In the genomic region with DNA sequence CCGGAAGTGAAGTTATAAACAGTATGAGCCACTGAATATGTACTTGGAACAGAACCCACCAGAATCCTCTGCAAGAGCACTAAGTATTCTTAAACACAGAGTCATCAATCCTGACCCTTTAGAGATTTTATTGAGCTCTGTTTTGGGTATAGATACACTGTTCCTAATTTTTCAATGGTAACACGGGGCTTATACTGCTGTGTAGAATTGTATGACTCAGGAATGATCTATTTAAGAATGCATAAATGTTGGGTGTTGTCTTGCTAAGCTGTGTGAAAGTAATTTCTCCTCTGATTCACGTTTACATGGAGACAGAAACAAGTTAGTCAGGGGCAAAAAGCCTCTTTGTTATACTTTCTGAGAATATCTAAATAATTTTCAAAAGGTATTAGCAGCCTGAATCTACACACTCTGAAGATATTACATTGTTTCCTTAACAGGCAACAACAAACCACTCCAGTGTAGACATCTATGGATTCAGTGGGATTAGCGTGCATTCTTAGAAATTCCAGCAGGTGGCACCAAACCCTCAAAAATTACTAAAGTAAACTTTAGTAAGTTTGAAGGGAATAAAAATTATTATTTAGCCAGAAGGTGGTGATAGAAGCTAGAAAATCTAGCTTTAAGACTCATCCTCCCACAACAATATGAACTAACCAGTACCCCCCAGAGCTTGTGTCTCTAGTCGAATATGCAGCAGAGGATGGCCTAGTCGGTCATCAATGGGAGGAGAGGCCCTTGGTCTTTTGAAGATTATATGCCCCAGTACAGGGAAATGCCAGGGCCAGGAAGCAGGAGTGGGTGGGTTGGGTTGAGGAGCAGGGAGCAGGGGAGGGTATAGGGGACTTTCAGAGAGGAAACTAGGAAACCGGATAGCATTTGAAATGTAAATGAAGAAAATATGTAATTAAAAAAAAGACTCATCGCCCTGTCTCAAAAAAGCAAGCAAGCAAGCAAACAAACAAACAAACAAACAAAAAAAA, we compare ENCODE assay signal across 10 mouse cellular contexts. TPM values are rescaled to one million over a fixed set of nuclear protein-coding genes. Genes with fewer than 3 reads are reported as not detected.
DNase-seq lines count a peak whose midpoint lies in the region; ATAC-seq and TF ChIP-seq lines count a peak whose summit lies in the region.
"Had no signal": no experiment of that assay in that cellular context is flagged by ENCODE, and none has a peak within 500 bp of the region (broad histone marks: within the 10 kb centered on the region; RNA-seq: fewer than 3 reads in every experiment).

No protein-coding gene starts in this region.

- no peak for TF ChIP-seq POLR2A in MEL (IDR thresholded peaks at IDR 0.05; ENCODE audit: control insufficient read depth in 1 of 2, insufficient read depth in 1 of 2, low read depth in 1 of 2, low read length in 2 of 2, poor library complexity in 1 of 2)

- H3K4me2 ChIP-seq in intestine, embryonic 14.5 days (ENCODE audit: low read length) = no peak overlapping the region
- H3K4me2 ChIP-seq in intestine, embryonic 16.5 days (ENCODE audit: low read depth, low read length) = no peak overlapping the region
- no peak overlapping the region for H3K4me2 ChIP-seq in neural tube, embryonic 11.5 days (ENCODE audit: low read depth)

- no peaks in the 10 kb centered on the region for H3K9me3 ChIP-seq in intestine, embryonic 14.5 days (ENCODE audit: control insufficient read depth, low read length)
- no peaks in the 10 kb centered on the region for H3K9me3 ChIP-seq in intestine, embryonic 16.5 days (ENCODE audit: control insufficient read depth, low read length)
- H3K9me3 ChIP-seq in MEL (replicated peaks; ENCODE audit: insufficient read depth, low read length) = no peaks in the 10 kb centered on the region
- H3K9me3 ChIP-seq in hindbrain, embryonic 10.5 days = no peaks in the 10 kb centered on the region
- H3K9me3 ChIP-seq in neural tube, embryonic 11.5 days (ENCODE audit: control insufficient read depth, low read length) = no peaks in the 10 kb centered on the region

- peak; percentile 91 for TF ChIP-seq RAD21 in MEL (IDR thresholded peaks at IDR 0.05; ENCODE audit: low read depth, low read length)

- peak; percentile 22 to 88 (median 47); a peak in 5 of 6 replicates for TF ChIP-seq CTCF in MEL (IDR thresholded peaks at IDR 0.05 in 2 of 3, conservative IDR thresholded peaks at IDR 0.05 in 1 of 3; ENCODE audit: control insufficient read depth in 1 of 3, insufficient read depth in 1 of 3, low read depth in 2 of 3, low read length in 3 of 3, poor library complexity in 1 of 3, severe bottlenecking in 1 of 3)
- TF ChIP-seq CTCF in left cerebral cortex, adult 2 months (IDR thresholded peaks at IDR 0.05) = peak; percentile 81

- H3K36me3 ChIP-seq in intestine, embryonic 14.5 days (ENCODE audit: control insufficient read depth, insufficient read depth, low read length) = no peaks in the 10 kb centered on the region
- no peaks in the 10 kb centered on the region for H3K36me3 ChIP-seq in intestine, embryonic 16.5 days (ENCODE audit: control insufficient read depth, insufficient read depth, low read length)
- no peaks in the 10 kb centered on the region for H3K36me3 ChIP-seq in MEL (ENCODE audit: control insufficient read depth in 1 of 2, insufficient read depth in 2 of 2, low read length in 2 of 2)
- H3K36me3 ChIP-seq in hindbrain, embryonic 10.5 days = no peaks in the 10 kb centered on the region
- H3K36me3 ChIP-seq in neural tube, embryonic 11.5 days (ENCODE audit: control insufficient read depth, insufficient read depth, low read length) = no peaks in the 10 kb centered on the region

- no peak for TF ChIP-seq EP300 in MEL (IDR thresholded peaks at IDR 0.05; ENCODE audit: low read depth in 1 of 2, low read length in 2 of 2)

- intact Hi-C loops in left cerebral cortex, adult 2 months (cut with DNase I) = loop anchor here (2.0 kb wide), 1 partner anchor 353 kb away; no protein-coding TSS in a partner anchor

- H3K27me3 ChIP-seq in intestine, embryonic 14.5 days (replicated peaks; ENCODE audit: control insufficient read depth, insufficient read depth, low read length) = no peaks in the 10 kb centered on the region
- H3K27me3 ChIP-seq in intestine, embryonic 16.5 days (replicated peaks; ENCODE audit: control insufficient read depth, insufficient read depth, low read length) = no peaks in the 10 kb centered on the region
- H3K27me3 ChIP-seq in MEL (ENCODE audit: control insufficient read depth in 1 of 2, insufficient read depth in 2 of 2, low read length in 2 of 2) = no peaks in the 10 kb centered on the region; a peak in 1 of 4 replicates
- H3K27me3 ChIP-seq in hindbrain, embryonic 10.5 days (ENCODE audit: insufficient read depth, poor library complexity, severe bottlenecking) = no peaks in the 10 kb centered on the region
- no peaks in the 10 kb centered on the region for H3K27me3 ChIP-seq in neural tube, embryonic 11.5 days (ENCODE audit: control insufficient read depth, insufficient read depth, low read length)

- H3K4me1 ChIP-seq in intestine, embryonic 14.5 days (replicated peaks; ENCODE audit: control insufficient read depth, insufficient read depth, low read length) = no peaks in the 10 kb centered on the region
- no peaks in the 10 kb centered on the region for H3K4me1 ChIP-seq in intestine, embryonic 16.5 days (ENCODE audit: control insufficient read depth, insufficient read depth, low read length)
- H3K4me1 ChIP-seq in MEL (ENCODE audit: control insufficient read depth in 1 of 2, insufficient read depth in 2 of 2, low read length in 2 of 2) = no peaks in the 10 kb centered on the region
- no peaks in the 10 kb centered on the region for H3K4me1 ChIP-seq in hindbrain, embryonic 10.5 days (replicated peaks)
- H3K4me1 ChIP-seq in neural tube, embryonic 11.5 days (ENCODE audit: control insufficient read depth, insufficient read depth, low read length) = no peaks in the 10 kb centered on the region

- H3K27ac ChIP-seq in intestine, embryonic 14.5 days (ENCODE audit: low read depth) = no peak overlapping the region
- no peak overlapping the region for H3K27ac ChIP-seq in intestine, embryonic 16.5 days (ENCODE audit: low read length)
- no peak overlapping the region for H3K27ac ChIP-seq in MEL (ENCODE audit: control insufficient read depth, low read depth, low read length)
- H3K27ac ChIP-seq in hindbrain, embryonic 10.5 days = no peak overlapping the region
- no peak overlapping the region for H3K27ac ChIP-seq in left cerebral cortex, adult 2 months
- no peak overlapping the region for H3K27ac ChIP-seq in neural tube, embryonic 11.5 days (ENCODE audit: low read depth, low read length)

- no peaks in the 10 kb centered on the region for H3K79me2 ChIP-seq in MEL (ENCODE audit: control insufficient read depth, insufficient read depth, low read length, poor library complexity)

- DNase-seq in intestine, embryonic 14.5 days (ENCODE audit: low spot score) = peak; percentile 66
- DNase-seq in MEL (ENCODE audit: low read depth, low spot score) = peak; percentile 61
- DNase-seq in c-Kit-positive CD71-positive TER-119-negative erythroid progenitor cells, embryonic 14.5 days (ENCODE audit: low read depth) = peak; percentile 10
- peak; percentile 12 for DNase-seq in hindbrain, embryonic 10.5 days (ENCODE audit: low spot score)
- DNase-seq in left cerebral cortex, adult 2 months (ENCODE audit: extremely low spot score in 1 of 2, low spot score in 2 of 2) = peak; percentile 45 to 48
- peak; percentile 49 for DNase-seq in neural tube, embryonic 11.5 days (ENCODE audit: low spot score)
- no peak for DNase-seq in ovary, postnatal 36 days (ENCODE audit: low spot score)

- ATAC-seq in intestine, embryonic 14.5 days (replicated peaks; ENCODE audit: low FRiP score, low TSS enrichment, low read depth) = peak; percentile 64; the same call in 1 of the 2 replicates
- ATAC-seq in intestine, embryonic 16.5 days = no peak; the same call in 1 of the 2 replicates
- ATAC-seq in neural tube, embryonic 11.5 days (ENCODE audit: insufficient read depth, low FRiP score, low TSS enrichment) = no peak

- no peak overlapping the region for H3K9ac ChIP-seq in intestine, embryonic 14.5 days (ENCODE audit: low read length)
- H3K9ac ChIP-seq in intestine, embryonic 16.5 days (ENCODE audit: low read depth, low read length) = no peak overlapping the region
- no peak overlapping the region for H3K9ac ChIP-seq in MEL (ENCODE audit: control insufficient read depth, low read depth, low read length, poor library complexity, severe bottlenecking)
- H3K9ac ChIP-seq in neural tube, embryonic 11.5 days (ENCODE audit: low read length) = no peak overlapping the region

- WGBS in intestine, embryonic 14.5 days = 45% methylated on average over 8 of the region's 8 CpGs
- WGBS in intestine, embryonic 16.5 days = 43% methylated on average over 8 of the region's 8 CpGs
- 55% methylated on average over 8 of the region's 8 CpGs for whole genome bisulfite sequencing in hindbrain, embryonic 10.5 days
- 54% methylated on average over 8 of the region's 8 CpGs for WGBS in neural tube, embryonic 11.5 days

- no peak overlapping the region for H3K4me3 ChIP-seq in intestine, embryonic 14.5 days (ENCODE audit: low read depth, low read length)
- no peak overlapping the region for H3K4me3 ChIP-seq in intestine, embryonic 16.5 days (ENCODE audit: low read length)
- no peak overlapping the region for H3K4me3 ChIP-seq in MEL (ENCODE audit: control insufficient read depth in 1 of 2, insufficient read depth in 1 of 2, low read depth in 2 of 2, low read length in 2 of 2)
- H3K4me3 ChIP-seq in hindbrain, embryonic 10.5 days = no peak overlapping the region
- H3K4me3 ChIP-seq in left cerebral cortex, adult 2 months = no peak overlapping the region
- no peak overlapping the region for H3K4me3 ChIP-seq in neural tube, embryonic 11.5 days (ENCODE audit: low read depth, low read length)

TF ChIP-seq in MEL, 35 proteins besides CTCF, POLR2A, EP300 and RAD21 (continues in another document):
- TF ChIP-seq CHD1 (IDR thresholded peaks at IDR 0.05; ENCODE audit: low read depth, low read length) = no peak

RNA-seq across cellular contexts. Expression of a gene that starts 22.4 kb away (rescaled TPM):
- polyA plus RNA-seq in intestine, embryonic 14.5 days (2014; fragmentation: Nextera tagmentation; extraction: Ambion mirVana) = not detected in 2 replicates
- polyA plus RNA-seq in intestine, embryonic 16.5 days (2015; fragmentation: Nextera tagmentation; extraction: Ambion mirVana) = not detected in 2 replicates
- total RNA-seq in MEL (2012; rRNA removed) = not detected in 2 replicates
- not detected for polyA plus RNA-seq in MEL (2012; ENCODE audit: insufficient read depth in 1 of 2, insufficient read length in 2 of 2, low read depth in 1 of 2, low replicate concordance in 2 of 2, missing spikeins in 1 of 2)
- not detected in 2 replicates for polyA plus RNA-seq in hindbrain, embryonic 10.5 days (2016; fragmentation: Nextera tagmentation; extraction: Ambion mirVana)
- total RNA-seq in left cerebral cortex, adult 2 months (2021) = not detected
- not detected in 2 replicates for polyA plus RNA-seq in neural tube, embryonic 11.5 days (2014; fragmentation: Nextera tagmentation; extraction: Ambion mirVana)
- polyA plus RNA-seq: cortical plate, adult 2 months; liver, embryonic 16.5 days had no signal

RNA-seq across cellular contexts. Expression of a gene that starts 32.1 kb away (rescaled TPM):
- polyA plus RNA-seq in intestine, embryonic 14.5 days (2014; fragmentation: Nextera tagmentation; extraction: Ambion mirVana) = 16.9 and 18.4 TPM in 2 replicates
- polyA plus RNA-seq in intestine, embryonic 16.5 days (2015; fragmentation: Nextera tagmentation; extraction: Ambion mirVana) = 19.8 and 21.2 TPM in 2 replicates
- total RNA-seq in MEL (2012; rRNA removed) = 2.9 and 3.3 TPM in 2 replicates
- 1 to 10 TPM in 1 of 2 experiments, not detected in 1; 5.6 TPM for polyA plus RNA-seq in MEL (2012; ENCODE audit: insufficient read depth in 1 of 2, insufficient read length in 2 of 2, low read depth in 1 of 2, low replicate concordance in 2 of 2, missing spikeins in 1 of 2)
- 12.0 and 12.3 TPM in 2 replicates for polyA plus RNA-seq in hindbrain, embryonic 10.5 days (2016; fragmentation: Nextera tagmentation; extraction: Ambion mirVana)
- 10 to 100 TPM; 32.0 to 35.1 TPM for total RNA-seq in left cerebral cortex, adult 2 months (2021)
- 19.1 and 19.9 TPM in 2 replicates for polyA plus RNA-seq in neural tube, embryonic 11.5 days (2014; fragmentation: Nextera tagmentation; extraction: Ambion mirVana)
